Mouse (Mus musculus) G1E (cell line): ENCODE results near the gene Slc22a8.

Experiments
- CTCF ChIP-seq: IDR thresholded peaks from 2 replicates; pipeline ENCODE4 v1.5.1; 2012; ENCODE audit warnings: low read depth, low read length, inconsistent platforms, mixed read lengths
- POLR2AphosphoS5 ChIP-seq: IDR thresholded peaks from 2 replicates; pipeline ENCODE4 v1.6.1; 2012; ENCODE audit warnings: low read depth, low read length, inconsistent platforms; ENCODE audit not compliant: insufficient replicate concordance

DNA sequence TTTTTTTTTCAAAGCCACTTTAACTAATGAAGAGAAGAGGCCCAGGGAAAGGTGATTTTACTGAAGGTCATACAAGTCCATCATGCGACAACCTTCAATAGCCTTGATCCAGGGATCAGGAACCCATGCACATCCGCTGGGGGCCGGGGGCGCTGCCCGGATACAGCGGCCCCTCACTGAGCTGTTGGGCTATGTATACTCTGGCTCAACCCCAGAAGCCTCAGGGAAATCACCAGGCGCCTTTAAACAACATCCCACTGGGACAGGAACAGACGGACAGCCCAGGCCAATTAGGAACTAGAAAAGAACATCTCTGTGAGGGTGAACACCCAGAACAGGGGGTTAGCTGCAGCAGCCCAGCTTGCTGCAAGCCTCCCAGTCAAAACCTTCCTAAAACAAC lies at the start of gene Slc22a8:
- no peak for TF ChIP-seq POLR2AphosphoS5
- TF ChIP-seq CTCF = no peak
